Mouse (Mus musculus) ES-E14 (cell line): ENCODE data around the gene Anks3.

Experiments used
- CHD2 ChIP-seq: IDR thresholded peaks from 2 replicates; pipeline ENCODE4 v1.6.1; 2014; ENCODE audit warnings: mild to moderate bottlenecking, low read depth, low read length, inconsistent platforms
- MAFK ChIP-seq: IDR thresholded peaks from 2 replicates; pipeline ENCODE4 v1.6.1; 2014; ENCODE audit warnings: mild to moderate bottlenecking, low read depth, low read length, inconsistent platforms; ENCODE audit not compliant: insufficient read depth
- ZNF384 ChIP-seq: IDR thresholded peaks from 2 replicates; pipeline ENCODE4 v1.6.1; 2012; ENCODE audit warnings: low read depth, low read length, inconsistent platforms

DNA sequence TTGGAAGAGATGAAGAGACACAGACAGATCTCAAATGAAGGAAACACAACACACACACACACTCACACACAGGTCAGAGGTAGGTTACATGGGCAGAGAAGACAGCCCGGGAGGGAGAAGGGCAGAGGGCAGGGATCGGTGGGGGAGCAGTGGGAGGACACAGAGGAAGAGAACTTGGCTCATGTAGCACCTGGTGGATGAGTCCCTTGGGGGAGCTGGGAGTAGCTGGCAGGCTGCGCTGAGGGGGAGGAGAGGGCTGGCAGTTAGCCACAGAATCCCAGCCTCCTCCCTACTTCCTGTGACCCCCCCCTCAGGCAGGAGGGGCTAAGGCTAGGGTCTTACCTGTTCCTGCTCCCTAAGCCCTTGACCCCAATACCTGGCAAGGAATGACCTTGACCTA lies 33.5 kb upstream of the Anks3 start, which contains the start of gene Sept12:
- TF ChIP-seq ZNF384 (no peak), MAFK (no peak), CHD2 (no peak)
